Mouse (Mus musculus) C2C12 (cell line): ENCODE measurements around the gene Lrrc61.

Experiments
- CTCF ChIP-seq: IDR thresholded peaks from one replicate; pipeline ENCODE4 v1.5.1; 2011; ENCODE audit not compliant: control insufficient read depth, insufficient read depth, insufficient read length
- FOSL1 ChIP-seq: IDR thresholded peaks from one replicate; pipeline ENCODE4 v1.8.0; 2011; ENCODE audit warnings: mild to moderate bottlenecking, low read length; ENCODE audit not compliant: poor library complexity, insufficient read depth, severe bottlenecking
- MYOD1 ChIP-seq: IDR thresholded peaks from one replicate; pipeline ENCODE4 v1.6.1; 2011; ENCODE audit warnings: low read depth; ENCODE audit not compliant: control insufficient read depth, insufficient read length
- MYOG ChIP-seq: IDR thresholded peaks from one replicate; pipeline ENCODE4 v1.6.1; 2011; ENCODE audit not compliant: control insufficient read depth, insufficient read length; ENCODE audit errors: extremely low read depth
- USF1 ChIP-seq: IDR thresholded peaks from one replicate; pipeline ENCODE4 v1.6.1; 2011; ENCODE audit warnings: low read depth, mild to moderate bottlenecking, control low read depth, moderate library complexity

DNA sequence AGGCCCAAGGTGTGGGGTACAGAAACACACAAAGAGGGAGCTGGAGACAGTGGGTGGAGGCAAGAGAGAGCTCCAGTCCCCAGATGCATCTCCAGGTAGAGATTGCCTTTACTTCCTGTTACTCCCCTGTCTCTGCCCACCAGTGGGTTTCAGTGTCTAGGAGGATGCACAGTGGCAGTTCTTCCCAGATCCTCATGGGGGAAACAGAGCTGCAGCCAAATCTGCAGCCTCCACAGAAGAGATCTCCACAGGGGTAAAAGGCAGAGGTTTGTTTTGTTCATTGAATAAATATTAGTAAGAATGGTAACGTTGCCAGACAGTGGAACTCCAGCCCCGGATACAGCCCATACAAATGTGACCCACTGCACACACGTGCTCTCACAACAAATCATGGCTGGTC is 56.1 kb downstream of the Lrrc61 start:
- TF ChIP-seq CTCF = no peak
- no peak for TF ChIP-seq USF1
- TF ChIP-seq FOSL1 = no peak
- no peak for TF ChIP-seq MYOD1
- no peak for TF ChIP-seq MYOG
